Mouse (Mus musculus) limb, embryonic 13.5 days (tissue): ENCODE data around the gene Bcl6b. TPM values are rescaled to one million over a fixed set of nuclear protein-coding genes. Genes with fewer than 3 reads are reported as not detected.

Source experiments
- ATAC-seq: fragments of 200-750 bp; cut with Nextera tagmentation; 2 replicates; pipeline ENCODE4 v1.8.0; 2017; ENCODE audit warnings: low read depth, moderate number of reproducible peaks, moderate TSS enrichment; ENCODE audit not compliant: low FRiP score
- H3K27ac ChIP-seq: fragments of 300-500 bp; sonication (generic); 2 replicates; pipeline ENCODE4 v1.5.1; 2015; ENCODE audit warnings: inconsistent platforms, mild to moderate bottlenecking, moderate library complexity
- H3K27me3 ChIP-seq: fragments of 300-500 bp; sonication (generic); 2 replicates; pipeline ENCODE4 v1.6.1; 2015; ENCODE audit warnings: mild to moderate bottlenecking, inconsistent platforms
- H3K36me3 ChIP-seq: fragments of 300-500 bp; sonication (generic); 2 replicates; pipeline ENCODE4 v1.6.1; 2015; ENCODE audit warnings: inconsistent platforms, mild to moderate bottlenecking, moderate library complexity
- H3K4me1 ChIP-seq: fragments of 300-500 bp; sonication (generic); 2 replicates; pipeline ENCODE4 v1.6.1; 2015; ENCODE audit warnings: inconsistent platforms
- H3K4me2 ChIP-seq: fragments of 300-500 bp; sonication (generic); replicated peaks from 2 replicates; pipeline ENCODE4 v1.6.1; 2015; ENCODE audit warnings: inconsistent platforms, mild to moderate bottlenecking, moderate library complexity
- H3K4me3 ChIP-seq: fragments of 300-500 bp; sonication (generic); 2 replicates; pipeline ENCODE4 v1.5.1; 2015; ENCODE audit warnings: moderate library complexity, mild to moderate bottlenecking, inconsistent platforms
- H3K9ac ChIP-seq: fragments of 300-500 bp; sonication (generic); 2 replicates; pipeline ENCODE4 v1.6.1; 2015; ENCODE audit warnings: mild to moderate bottlenecking, inconsistent platforms
- H3K9me3 ChIP-seq: fragments of 300-500 bp; sonication (generic); 2 replicates; pipeline ENCODE4 v1.6.1; 2016; ENCODE audit warnings: inconsistent platforms
- WGBS: fragments of 180-500 bp; shearing (Covaris S2); methylation state at CpG from one replicate; pipeline ENCODE4 v1.1.7; 2015; 5-methylcytosine and 5-hydroxymethylcytosine counted together
- polyA plus RNA-seq: library from polyadenylated mRNA; unstranded; fragments of >200 nt; fragmentation: Nextera tagmentation; extraction: Ambion mirVana; gene quantifications from 2 replicates; pipeline ENCODE4 v1.2.1, GENCODE M21; 2015

The Bcl6b gene
- polyA plus RNA-seq, 1 experiment from 2014 or later: 10.3 TPM

- Histone ChIP-seq H3K9me3 (no peaks in the 10 kb centered on the region), H3K4me2 (no peak overlapping the region), H3K4me3 (no peak overlapping the region), H3K9ac (no peak overlapping the region), H3K36me3 (no peaks in the 10 kb centered on the region), H3K27ac (no peak overlapping the region), H3K4me1 (no peaks in the 10 kb centered on the region), H3K27me3 (peaks cover 11% of the 10 kb centered on the region)
- whole genome bisulfite sequencing: 80% methylated on average over 7 of the region's 7 CpGs
- no peak for ATAC-seq
Observed at GRCm38 (mm10) chr11:70207283-70207682, 22.3 kb downstream of the Bcl6b start.

GRCm38 (mm10) chr11:70206801-70207200, 22.8 kb downstream of the Bcl6b start:
- Histone ChIP-seq H3K4me1 (no peaks in the 10 kb centered on the region), H3K36me3 (no peaks in the 10 kb centered on the region), H3K9ac (no peak overlapping the region), H3K27ac (no peak overlapping the region), H3K4me2 (no peak overlapping the region), H3K9me3 (no peaks in the 10 kb centered on the region), H3K4me3 (no peak overlapping the region), H3K27me3 (0 out of 2 replicates have a peak, but pooled peaks cover 7% of the 10 kb centered on the region)
- ATAC-seq: no peak
- WGBS: 88% methylated on average over 2 of the region's 2 CpGs

- no peak for ATAC-seq
Observed at GRCm38 (mm10) chr11:70201691-70202090, 27.9 kb downstream of the Bcl6b start.

GRCm38 (mm10) chr11:70200036-70200608, 29.5 kb downstream of the Bcl6b start:
- Histone ChIP-seq H3K9ac (0 out of 2 replicates have a peak overlapping the region, but pooled peaks have one; percentile 26), H3K27me3 (no peaks in the 10 kb centered on the region)
- WGBS: 84% methylated on average over 5 of the region's 5 CpGs

More at GRCm38 (mm10) chr11:70201691-70202090, 27.9 kb downstream of the Bcl6b start:
- no peak overlapping the region for H3K4me3 ChIP-seq
- 35% methylated on average over 5 of the region's 5 CpGs for WGBS
- H3K4me2 ChIP-seq: no peak overlapping the region
- H3K36me3 ChIP-seq: no peaks in the 10 kb centered on the region
- no peaks in the 10 kb centered on the region for H3K4me1 ChIP-seq
- no peaks in the 10 kb centered on the region for H3K27me3 ChIP-seq
- no peak overlapping the region for H3K27ac ChIP-seq
- no peaks in the 10 kb centered on the region for H3K9me3 ChIP-seq
- H3K9ac ChIP-seq: no peak overlapping the region

GRCm38 (mm10) chr11:70199107-70199506, 30.5 kb downstream of the Bcl6b start:
- no peak for ATAC-seq
- no peak overlapping the region for H3K4me3 ChIP-seq
- no peak overlapping the region for H3K4me2 ChIP-seq
- H3K4me1 ChIP-seq: no peaks in the 10 kb centered on the region
- H3K36me3 ChIP-seq: no peaks in the 10 kb centered on the region
- whole genome bisulfite sequencing: 80% methylated on average over 8 of the region's 8 CpGs
- no peak overlapping the region for H3K9ac ChIP-seq
- no peak overlapping the region for H3K27ac ChIP-seq
- 0 out of 2 replicates have a peak, but pooled peaks cover 5% of the 10 kb centered on the region for H3K9me3 ChIP-seq
- H3K27me3 ChIP-seq: no peaks in the 10 kb centered on the region

More at GRCm38 (mm10) chr11:70200036-70200608, 29.5 kb downstream of the Bcl6b start:
- no peak overlapping the region for H3K27ac ChIP-seq
- H3K36me3 ChIP-seq: no peaks in the 10 kb centered on the region
- H3K4me3 ChIP-seq: no peak overlapping the region
- H3K9me3 ChIP-seq: 0 out of 2 replicates have a peak, but pooled peaks cover 5% of the 10 kb centered on the region
- H3K4me2 ChIP-seq: no peak overlapping the region
- H3K4me1 ChIP-seq: no peaks in the 10 kb centered on the region
- ATAC-seq: no peak

GRCm38 (mm10) chr11:70198332-70198731, 31.3 kb downstream of the Bcl6b start:
- H3K9me3 ChIP-seq: 0 out of 2 replicates have a peak, but pooled peaks cover 5% of the 10 kb centered on the region
- 86% methylated on average over 3 of the region's 3 CpGs for WGBS
- H3K9ac ChIP-seq: no peak overlapping the region
- no peak overlapping the region for H3K27ac ChIP-seq
- H3K4me2 ChIP-seq: no peak overlapping the region
- H3K36me3 ChIP-seq: no peaks in the 10 kb centered on the region
- H3K4me3 ChIP-seq: no peak overlapping the region
- H3K27me3 ChIP-seq: no peaks in the 10 kb centered on the region
- no peak for ATAC-seq
- H3K4me1 ChIP-seq: peaks cover 6% of the 10 kb centered on the region; the same call in 1 of the 2 replicates

- WGBS: 50% methylated on average over 11 of the region's 11 CpGs
- no peak for ATAC-seq
- no peak overlapping the region for H3K4me2 ChIP-seq
- H3K4me3 ChIP-seq: no peak overlapping the region
- no peaks in the 10 kb centered on the region for H3K36me3 ChIP-seq
- H3K27me3 ChIP-seq: no peaks in the 10 kb centered on the region
- 0 out of 2 replicates have a peak, but pooled peaks cover 5% of the 10 kb centered on the region for H3K9me3 ChIP-seq
- no peak overlapping the region for H3K9ac ChIP-seq
- H3K4me1 ChIP-seq: peaks cover 6% of the 10 kb centered on the region; the same call in 1 of the 2 replicates
- H3K27ac ChIP-seq: no peak overlapping the region
Observed at GRCm38 (mm10) chr11:70193354-70194285, 36.0 kb downstream of the Bcl6b start.

GRCm38 (mm10) chr11:70192157-70192556, 37.4 kb downstream of the Bcl6b start:
- ATAC-seq: no peak
- H3K27ac ChIP-seq: no peak overlapping the region
- H3K36me3 ChIP-seq: no peaks in the 10 kb centered on the region
- WGBS: 61% methylated on average over 4 of the region's 4 CpGs
- H3K27me3 ChIP-seq: no peaks in the 10 kb centered on the region
- no peak overlapping the region for H3K9ac ChIP-seq
- H3K4me1 ChIP-seq: peaks cover 6% of the 10 kb centered on the region; the same call in 1 of the 2 replicates
- no peak overlapping the region for H3K4me2 ChIP-seq
- H3K4me3 ChIP-seq: no peak overlapping the region
- 0 out of 2 replicates have a peak, but pooled peaks cover 5% of the 10 kb centered on the region for H3K9me3 ChIP-seq

- Histone ChIP-seq H3K36me3 (no peaks in the 10 kb centered on the region), H3K4me2 (no peak overlapping the region), H3K27me3 (no peaks in the 10 kb centered on the region), H3K4me1 (peaks cover 6% of the 10 kb centered on the region; the same call in 1 of the 2 replicates), H3K27ac (no peak overlapping the region), H3K4me3 (no peak overlapping the region), H3K9me3 (0 out of 2 replicates have a peak, but pooled peaks cover 5% of the 10 kb centered on the region), H3K9ac (no peak overlapping the region)
- no peak for ATAC-seq
- 87% methylated on average over 6 of the region's 6 CpGs for WGBS
Observed at GRCm38 (mm10) chr11:70191188-70191587, 38.4 kb downstream of the Bcl6b start.

- Histone ChIP-seq H3K9ac (no peak overlapping the region), H3K4me3 (no peak overlapping the region), H3K27me3 (no peaks in the 10 kb centered on the region), H3K9me3 (no peaks in the 10 kb centered on the region), H3K27ac (no peak overlapping the region), H3K4me1 (peaks cover 6% of the 10 kb centered on the region; the same call in 1 of the 2 replicates), H3K4me2 (no peak overlapping the region), H3K36me3 (no peaks in the 10 kb centered on the region)
- 81% methylated on average over 28 of the region's 28 CpGs for WGBS
- ATAC-seq: no peak
Observed at GRCm38 (mm10) chr11:70189319-70190134, 40.1 kb downstream of the Bcl6b start.

- Histone ChIP-seq H3K4me3 (no peak overlapping the region), H3K27me3 (no peaks in the 10 kb centered on the region), H3K4me2 (no peak overlapping the region), H3K9me3 (no peaks in the 10 kb centered on the region), H3K27ac (no peak overlapping the region), H3K9ac (no peak overlapping the region), H3K36me3 (no peaks in the 10 kb centered on the region), H3K4me1 (no peaks in the 10 kb centered on the region)
- ATAC-seq: no peak
- 70% methylated on average over 7 of the region's 7 CpGs for WGBS
Observed at GRCm38 (mm10) chr11:70185120-70185519, 44.5 kb downstream of the Bcl6b start.
